Mouse (Mus musculus): Measurements from ENCODE around the gene Wdr19. TPM values are rescaled to one million over a fixed set of nuclear protein-coding genes. Genes with fewer than 3 reads are reported as not detected.

Gene Wdr19
- polyA plus RNA-seq, 1 experiment from 2014 or later = 2.4 TPM

GRCm38 (mm10) chr5:65213321-65213720 is 13.8 kb downstream of the Wdr19 start:
- Histone ChIP-seq H3K27me3 (ENCODE audit: control insufficient read depth, insufficient read depth, low read length) (no peaks in the 10 kb centered on the region), H3K27ac (replicated peaks) (no peak overlapping the region), H3K9ac (ENCODE audit: low read length) (no peak overlapping the region), H3K4me1 (replicated peaks; ENCODE audit: control insufficient read depth, insufficient read depth) (no peaks in the 10 kb centered on the region), H3K36me3 (ENCODE audit: control insufficient read depth, insufficient read depth, low read length) (no peaks in the 10 kb centered on the region), H3K4me3 (ENCODE audit: low read depth, low read length) (no peak overlapping the region), H3K9me3 (ENCODE audit: control insufficient read depth, low read length) (no peaks in the 10 kb centered on the region), H3K4me2 (replicated peaks; ENCODE audit: low read depth) (no peak overlapping the region)
- WGBS = 29% methylated on average over 7 of the region's 7 CpGs
- ATAC-seq (ENCODE audit: low FRiP score, low TSS enrichment) (no peak), DNase-seq (ENCODE audit: low spot score) (peak; percentile 22)
- TF ChIP-seq EP300 (optimal IDR thresholded peaks at IDR 0.05) (no peak), CTCF (IDR thresholded peaks at IDR 0.05; ENCODE audit: low read depth) (peak; percentile 90)

DNA sequence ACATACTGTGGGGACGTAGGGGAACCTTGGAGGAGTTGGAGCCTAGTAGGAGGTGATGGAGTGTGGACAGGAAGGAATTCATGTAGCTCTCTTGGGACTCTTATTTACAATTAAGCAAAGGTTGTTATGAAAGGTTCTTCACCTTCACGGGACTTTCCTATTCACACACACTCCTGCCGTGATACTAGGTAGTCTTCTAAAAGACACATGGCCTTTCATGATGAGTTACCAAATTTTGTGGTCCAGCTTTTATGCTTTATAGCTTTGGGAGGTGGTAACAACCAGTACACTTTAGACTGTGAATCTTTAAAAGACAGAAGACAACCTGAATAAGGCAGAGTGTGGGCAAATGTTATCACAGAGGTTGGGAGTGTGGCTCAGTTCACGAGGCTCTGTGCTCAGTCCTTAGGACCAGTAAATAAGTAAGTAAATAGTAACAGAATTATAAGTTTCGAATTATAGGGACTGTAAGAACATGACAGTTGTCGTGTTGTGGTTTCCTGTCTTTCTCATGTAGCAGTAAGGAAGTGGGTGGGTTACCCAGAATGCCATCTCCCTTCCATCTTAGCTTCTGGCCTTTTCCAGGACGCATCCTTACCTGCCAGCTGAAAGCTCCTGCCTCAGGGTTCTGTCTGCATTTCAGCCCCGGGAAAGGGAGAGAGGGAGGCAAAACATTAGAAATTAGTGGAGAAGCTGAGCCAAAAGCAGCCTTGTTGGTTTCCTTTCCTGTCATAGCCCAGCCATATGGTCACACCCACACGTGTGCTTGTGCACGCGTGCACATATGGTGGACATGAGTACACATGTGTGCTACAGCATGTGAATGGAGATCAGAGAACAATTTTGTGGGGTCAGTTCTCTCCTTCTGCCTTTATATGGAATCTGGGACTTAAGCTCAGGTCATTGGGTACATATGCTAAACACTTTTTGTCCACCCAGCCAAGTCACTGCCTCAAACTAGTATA is 18.1 kb downstream of the Wdr19 start:
- Histone ChIP-seq H3K9ac (ENCODE audit: low read length) (no peak overlapping the region), H3K4me2 (replicated peaks; ENCODE audit: low read depth) (no peak overlapping the region), H3K36me3 (ENCODE audit: control insufficient read depth, insufficient read depth, low read length) (no peaks in the 10 kb centered on the region), H3K9me3 (ENCODE audit: control insufficient read depth, low read length) (no peaks in the 10 kb centered on the region), H3K27me3 (ENCODE audit: control insufficient read depth, insufficient read depth, low read length) (no peaks in the 10 kb centered on the region), H3K4me1 (replicated peaks; ENCODE audit: control insufficient read depth, insufficient read depth) (no peaks in the 10 kb centered on the region), H3K4me3 (ENCODE audit: low read depth, low read length) (no peak overlapping the region), H3K27ac (replicated peaks) (no peak overlapping the region)
- DNase-seq (ENCODE audit: low spot score) (no peak), ATAC-seq (ENCODE audit: low FRiP score, low TSS enrichment) (no peak)
- WGBS = 91% methylated on average over 11 of the region's 11 CpGs
- no peak for TF ChIP-seq CTCF (IDR thresholded peaks at IDR 0.05; ENCODE audit: low read depth)
- TF ChIP-seq EP300 (optimal IDR thresholded peaks at IDR 0.05) = no peak

DNA sequence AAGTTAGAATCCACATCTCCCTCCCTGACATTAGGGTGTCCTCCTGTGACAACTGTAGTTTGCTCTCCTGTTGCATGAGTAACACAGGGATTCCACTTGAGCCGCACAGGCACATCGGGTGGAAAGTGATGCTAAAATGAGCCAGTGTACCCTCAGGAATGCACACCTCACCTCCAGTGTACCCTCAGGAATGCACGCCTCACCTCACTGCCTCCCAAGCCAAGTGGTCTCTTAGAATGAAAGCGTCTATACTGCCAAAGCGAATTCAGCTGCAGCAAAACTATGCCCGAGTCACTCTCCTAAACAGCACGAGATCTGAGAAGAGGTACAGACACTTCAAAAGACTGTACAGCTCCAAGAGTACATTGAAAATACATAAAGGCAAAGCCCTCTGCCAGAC is 21.5 kb downstream of the Wdr19 start:
- Histone ChIP-seq H3K4me2 (replicated peaks; ENCODE audit: low read depth) (no peak overlapping the region), H3K4me3 (ENCODE audit: low read depth, low read length) (no peak overlapping the region), H3K9me3 (ENCODE audit: control insufficient read depth, low read length) (no peaks in the 10 kb centered on the region), H3K4me1 (replicated peaks; ENCODE audit: control insufficient read depth, insufficient read depth) (no peaks in the 10 kb centered on the region), H3K36me3 (ENCODE audit: control insufficient read depth, insufficient read depth, low read length) (peaks cover 2% of the 10 kb centered on the region; the same call in 1 of the 2 replicates), H3K9ac (ENCODE audit: low read length) (no peak overlapping the region), H3K27me3 (ENCODE audit: control insufficient read depth, insufficient read depth, low read length) (no peaks in the 10 kb centered on the region), H3K27ac (replicated peaks) (no peak overlapping the region)
- TF ChIP-seq CTCF (IDR thresholded peaks at IDR 0.05; ENCODE audit: low read depth) (no peak), EP300 (optimal IDR thresholded peaks at IDR 0.05) (no peak)
- 74% methylated on average over 7 of the region's 7 CpGs for WGBS
- no peak for DNase-seq (ENCODE audit: low spot score)
- ATAC-seq (ENCODE audit: low FRiP score, low TSS enrichment) = no peak

GRCm38 (mm10) chr5:65224056-65224455 is 24.6 kb downstream of the Wdr19 start:
- 73% methylated on average over 5 of the region's 5 CpGs for WGBS
- peak; percentile 49; the same call in 1 of the 2 replicates for ATAC-seq (ENCODE audit: low FRiP score, low TSS enrichment)

DNA sequence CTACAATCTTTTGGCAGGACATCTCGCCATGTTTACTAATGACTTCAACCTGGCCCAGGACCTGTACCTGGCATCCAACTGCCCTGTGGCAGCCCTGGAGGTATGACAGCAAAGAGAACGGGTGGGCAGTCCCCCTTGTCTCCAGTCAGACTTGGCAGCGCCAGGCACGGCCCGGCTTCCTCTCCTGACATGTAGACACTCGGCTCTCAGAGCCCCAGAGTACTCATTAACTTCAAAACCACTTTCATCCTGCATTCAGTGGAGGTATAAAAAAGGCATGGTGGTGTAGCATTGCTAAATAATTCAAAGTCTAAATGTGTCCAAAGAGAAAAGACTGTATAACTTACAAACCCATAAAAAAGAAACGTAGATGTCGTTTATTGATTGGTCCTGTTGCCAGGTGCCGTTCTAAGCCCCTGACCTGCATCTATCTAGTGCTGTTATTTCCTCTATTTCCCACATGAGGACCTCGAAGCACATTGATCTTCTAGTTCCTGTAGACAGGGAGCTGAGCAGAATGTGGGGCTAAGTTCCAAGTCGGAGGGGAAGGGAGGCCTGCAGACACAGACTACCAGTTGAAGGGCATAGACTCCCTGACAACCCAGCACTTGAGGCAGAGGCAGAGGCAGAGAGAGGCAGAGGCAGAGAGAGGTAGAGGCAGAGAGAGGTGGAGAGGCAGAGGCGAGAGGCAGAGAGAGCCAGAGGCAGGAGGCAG is 31.9 kb downstream of the Wdr19 start:
- ATAC-seq (ENCODE audit: low FRiP score, low TSS enrichment) (no peak), DNase-seq (ENCODE audit: low spot score) (no peak)
- no peak overlapping the region for H3K27ac ChIP-seq (replicated peaks)
- no peaks in the 10 kb centered on the region for H3K27me3 ChIP-seq (ENCODE audit: control insufficient read depth, insufficient read depth, low read length)
- TF ChIP-seq EP300 (optimal IDR thresholded peaks at IDR 0.05) (no peak), CTCF (IDR thresholded peaks at IDR 0.05; ENCODE audit: low read depth) (no peak)
- H3K9ac ChIP-seq (ENCODE audit: low read length) = no peak overlapping the region
- H3K4me1 ChIP-seq (replicated peaks; ENCODE audit: control insufficient read depth, insufficient read depth) = no peaks in the 10 kb centered on the region
- H3K36me3 ChIP-seq (ENCODE audit: control insufficient read depth, insufficient read depth, low read length) = no peaks in the 10 kb centered on the region
- no peak overlapping the region for H3K4me3 ChIP-seq (ENCODE audit: low read depth, low read length)
- no peak overlapping the region for H3K4me2 ChIP-seq (replicated peaks; ENCODE audit: low read depth)
- H3K9me3 ChIP-seq (ENCODE audit: control insufficient read depth, low read length) = no peaks in the 10 kb centered on the region
- 73% methylated on average over 12 of the region's 12 CpGs for WGBS

More at GRCm38 (mm10) chr5:65224056-65224455, 24.6 kb downstream of the Wdr19 start:
- Histone ChIP-seq H3K4me1 (replicated peaks; ENCODE audit: control insufficient read depth, insufficient read depth) (no peaks in the 10 kb centered on the region), H3K9ac (ENCODE audit: low read length) (no peak overlapping the region), H3K36me3 (ENCODE audit: control insufficient read depth, insufficient read depth, low read length) (peaks cover 2% of the 10 kb centered on the region; the same call in 1 of the 2 replicates), H3K4me2 (replicated peaks; ENCODE audit: low read depth) (no peak overlapping the region), H3K9me3 (ENCODE audit: control insufficient read depth, low read length) (no peaks in the 10 kb centered on the region), H3K4me3 (ENCODE audit: low read depth, low read length) (no peak overlapping the region), H3K27me3 (ENCODE audit: control insufficient read depth, insufficient read depth, low read length) (no peaks in the 10 kb centered on the region), H3K27ac (replicated peaks) (no peak overlapping the region)
- no peak for DNase-seq (ENCODE audit: low spot score)
- TF ChIP-seq CTCF (IDR thresholded peaks at IDR 0.05; ENCODE audit: low read depth) (no peak), EP300 (optimal IDR thresholded peaks at IDR 0.05) (no peak)
